Mouse (Mus musculus) olfactory bulb, adult 2 months (tissue): Measurements from ENCODE around the gene Crp.

Experiments
- CTCF ChIP-seq: fragments of 200-500 bp; IDR thresholded peaks from 2 replicates; pipeline ENCODE4 v1.5.1; 2012; ENCODE audit warnings: low read depth, mild to moderate bottlenecking, low read length, moderate library complexity; ENCODE audit not compliant: insufficient read depth
- POLR2A ChIP-seq: fragments of 200-500 bp; IDR thresholded peaks from 2 replicates; pipeline ENCODE4 v1.6.1; 2012; ENCODE audit warnings: mild to moderate bottlenecking, low read depth, low read length, moderate library complexity; ENCODE audit not compliant: insufficient read depth

GRCm38 (mm10) chr1:172704769-172705168 is 6.9 kb downstream of the Crp start:
- TF ChIP-seq POLR2A = no peak
- TF ChIP-seq CTCF = no peak
